Mouse (Mus musculus) stomach, postnatal 0 days (tissue): ENCODE results near the gene Hip1r.

Experiments
- CTCF ChIP-seq: IDR thresholded peaks from 2 replicates; pipeline ENCODE4 v1.5.1; 2016; ENCODE audit warnings: antibody characterized with exemption, low read depth, mild to moderate bottlenecking, moderate library complexity
- EP300 ChIP-seq: optimal IDR thresholded peaks from 2 replicates; pipeline ENCODE3; 2016; ENCODE audit warnings: antibody characterized with exemption

- TF ChIP-seq CTCF (no peak), EP300 (no peak)
Observed at GRCm38 (mm10) chr5:124031068-124031955, 57.9 kb downstream of the Hip1r start.
